31 mouse cellular contexts compared by ENCODE assay signal in the genomic region with DNA sequence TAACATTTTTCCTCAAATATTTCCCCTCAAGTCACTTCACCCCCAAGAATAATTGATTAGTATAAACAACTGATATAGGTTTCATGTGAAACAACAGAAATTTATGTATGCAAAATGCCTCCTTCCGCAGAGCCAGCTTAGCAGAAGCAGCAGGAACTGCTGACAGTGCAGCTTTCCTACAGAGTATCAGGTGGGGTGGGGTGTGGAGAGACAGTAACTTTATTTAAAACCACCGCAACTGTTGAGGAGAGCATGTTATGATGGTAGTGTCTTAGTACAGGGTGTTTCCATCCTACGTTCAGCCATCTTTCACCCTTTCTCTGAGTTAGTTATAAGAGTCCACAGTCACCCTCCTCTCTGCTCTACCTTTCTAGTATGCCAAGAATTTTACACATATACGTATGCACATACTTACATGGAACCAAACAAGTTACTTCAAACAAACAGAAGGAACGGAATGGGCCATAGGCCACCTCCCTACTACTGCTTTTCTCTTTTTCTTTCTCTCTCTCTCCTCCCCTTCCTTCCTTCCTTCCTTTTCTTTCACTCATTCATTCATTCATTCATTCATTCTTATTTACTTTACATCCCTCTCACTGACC.
DNase-seq lines count a peak whose midpoint lies in the region; ATAC-seq and TF ChIP-seq lines count a peak whose summit lies in the region.
"Had no signal": no experiment of that assay in that cellular context is flagged by ENCODE, and none has a peak within 500 bp of the region (broad histone marks: within the 10 kb centered on the region; RNA-seq: fewer than 3 reads in every experiment).

No protein-coding gene starts in this region.

- no peak for DNase-seq in lung, embryonic 14.5 days
- DNase-seq in lung, adult 18-20 months: no peak
- peak; percentile 32 for DNase-seq in CD4-positive helper T cell, adult 2 months (ENCODE audit: low read depth, low spot score)
- DNase-seq in CH12.LX (ENCODE audit: extremely low read depth): no peak
- DNase-seq in kidney, postnatal 25 days: no peak
- no peak for DNase-seq in urinary bladder, postnatal 14 days (ENCODE audit: low spot score)
- DNase-seq: adrenal gland, postnatal 25 days; cerebellum, adult 18-20 months; cerebellum, postnatal 10 days; forebrain, postnatal 0 days; heart, postnatal 36 days; kidney, postnatal 14 days; lung, postnatal 4 days; right cerebral cortex, postnatal 14 days; thymus, adult 18-20 months; thymus, postnatal 25 days had no signal

- H3K9ac ChIP-seq in lung, embryonic 14.5 days: no peak overlapping the region
- no peak overlapping the region for H3K9ac ChIP-seq in CH12.LX (ENCODE audit: insufficient read depth, low read depth)
- H3K9ac ChIP-seq: forebrain, postnatal 0 days; hindbrain, embryonic 12.5 days; limb, embryonic 13.5 days; midbrain, embryonic 12.5 days; neural tube, embryonic 13.5 days; stomach, embryonic 15.5 days had no signal

- dilution Hi-C loops in CH12.LX (cut with MboI; ENCODE audit: extremely low pct_ligation_motif_present, extremely low pct_unique_long_range_greater_than_20kb, low sequenced_read_pairs): no loop called here

- no peak overlapping the region for H3K4me2 ChIP-seq in lung, embryonic 14.5 days
- no peak overlapping the region for H3K4me2 ChIP-seq in CH12.LX (ENCODE audit: insufficient read depth, low read depth, poor library complexity, severe bottlenecking)
- H3K4me2 ChIP-seq: heart, embryonic 11.5 days; hindbrain, embryonic 12.5 days; limb, embryonic 13.5 days; liver, embryonic 11.5 days; midbrain, embryonic 12.5 days; neural tube, embryonic 13.5 days; stomach, embryonic 15.5 days had no signal

- 71% methylated on average over 5 of the region's 5 CpGs for WGBS in lung, embryonic 14.5 days

- H3K36me3 ChIP-seq in lung, embryonic 14.5 days (ENCODE audit: insufficient read depth): peaks cover 8% of the 10 kb centered on the region
- peaks cover 13 to 65% of the 10 kb centered on the region in 2 experiments for H3K36me3 ChIP-seq in CH12.LX (replicated peaks in 1 of 2; ENCODE audit: control insufficient read depth in 1 of 2, insufficient read depth in 1 of 2, low read length in 1 of 2)
- H3K36me3 ChIP-seq: hindbrain, embryonic 12.5 days; midbrain, embryonic 12.5 days; stomach, embryonic 15.5 days had no signal

- no peaks in the 10 kb centered on the region for H3K9me3 ChIP-seq in lung, embryonic 14.5 days (ENCODE audit: low read depth, low read length)
- H3K9me3 ChIP-seq in CH12.LX (replicated peaks; ENCODE audit: low read length): no peaks in the 10 kb centered on the region
- H3K9me3 ChIP-seq: hindbrain, embryonic 12.5 days; limb, embryonic 13.5 days; megakaryocyte, embryonic 14.5 days; midbrain, embryonic 12.5 days; neural tube, embryonic 13.5 days; stomach, embryonic 15.5 days had no signal

- TF ChIP-seq POLR2A in CH12.LX (IDR thresholded peaks at IDR 0.05; ENCODE audit: low read depth, low read length): no peak

- no peaks in the 10 kb centered on the region for H3K79me2 ChIP-seq in CH12.LX (replicated peaks; ENCODE audit: control insufficient read depth, extremely low read depth, insufficient read depth, poor library complexity, severe bottlenecking)

- no peak for ATAC-seq in lung, embryonic 14.5 days (ENCODE audit: insufficient read depth)
- peak; percentile 77 for ATAC-seq in inflammation-experienced regulatory T-cells, adult 6 months
- ATAC-seq: forebrain, postnatal 0 days; hindbrain, postnatal 0 days; intestine, postnatal 0 days; Patski had no signal

- peaks cover 5% of the 10 kb centered on the region; the same call in 1 of the 2 replicates for H3K4me1 ChIP-seq in lung, embryonic 14.5 days (ENCODE audit: insufficient read depth)
- peaks cover 2 to 72% of the 10 kb centered on the region in 2 experiments; a peak in 3 of 4 replicates for H3K4me1 ChIP-seq in CH12.LX (ENCODE audit: control insufficient read depth in 1 of 2, insufficient read depth in 2 of 2)
- H3K4me1 ChIP-seq: hindbrain, embryonic 12.5 days; neural tube, embryonic 13.5 days; stomach, embryonic 15.5 days had no signal

- no peak for TF ChIP-seq RAD21 in CH12.LX (IDR thresholded peaks at IDR 0.05; ENCODE audit: low read depth, low read length)

- peak overlapping the region; percentile 48; the same call in 1 of the 2 replicates for H3K27ac ChIP-seq in lung, embryonic 14.5 days (ENCODE audit: low read depth)
- no peak overlapping the region for H3K27ac ChIP-seq in CH12.LX (ENCODE audit: insufficient read depth, low read depth)
- H3K27ac ChIP-seq: hindbrain, embryonic 12.5 days; hindbrain, postnatal 0 days; left cerebral cortex, adult 2 months; limb, embryonic 13.5 days; midbrain, embryonic 12.5 days; neural tube, embryonic 13.5 days; stomach, embryonic 15.5 days had no signal

- no peak for TF ChIP-seq EP300 in CH12.LX (IDR thresholded peaks at IDR 0.05; ENCODE audit: low read length)

- H3K4me3 ChIP-seq in lung, embryonic 14.5 days (ENCODE audit: low read depth, low read length): no peak overlapping the region
- no peak overlapping the region for H3K4me3 ChIP-seq in CH12.LX (replicated peaks in 1 of 3; ENCODE audit: low read depth in 2 of 3, low read length in 2 of 3, poor library complexity in 1 of 3)
- H3K4me3 ChIP-seq: erythroblast, embryonic 14.5 days; hindbrain, embryonic 12.5 days; left cerebral cortex, adult 2 months; limb, embryonic 13.5 days; megakaryocyte, embryonic 14.5 days; midbrain, embryonic 12.5 days; myocyte; neural tube, embryonic 13.5 days; stomach, embryonic 15.5 days had no signal

- H3K27me3 ChIP-seq in lung, embryonic 14.5 days (ENCODE audit: insufficient read depth, low read length): no peaks in the 10 kb centered on the region
- H3K27me3 ChIP-seq in CH12.LX (replicated peaks): no peaks in the 10 kb centered on the region
- H3K27me3 ChIP-seq: hindbrain, embryonic 12.5 days; megakaryocyte, embryonic 14.5 days; midbrain, embryonic 12.5 days; neural tube, embryonic 13.5 days; Patski; stomach, embryonic 15.5 days had no signal

- in situ Hi-C loops in CH12.LX (cut with MboI; ENCODE audit: low pct_ligation_motif_present, low pct_unique_long_range_greater_than_20kb, low sequenced_read_pairs): no loop called here

- TF ChIP-seq CTCF in lung, embryonic 14.5 days (IDR thresholded peaks at IDR 0.05; ENCODE audit: low read depth): no peak
- no peak for TF ChIP-seq CTCF in CH12.LX (conservative IDR thresholded peaks at IDR 0.05 in 1 of 2, IDR thresholded peaks at IDR 0.05 in 1 of 2; ENCODE audit: low read depth in 2 of 2, low read length in 2 of 2)

TF ChIP-seq in CH12.LX, 34 proteins besides CTCF, POLR2A, EP300 and RAD21:
- 0 out of 2 replicates have a peak, but pooled peaks have one; percentile 48 for TF ChIP-seq MAFK (IDR thresholded peaks at IDR 0.05; ENCODE audit: insufficient replicate concordance, low read length)
- TF ChIP-seq JUND (conservative IDR thresholded peaks at IDR 0.05; ENCODE audit: low read depth, low read length): no peak
